Mouse (Mus musculus) frontal cortex, postnatal 25 days (tissue): ENCODE results near the gene Rbmxl1.

ENCODE experiments used
- DNase-seq, 2 experiments: peaks; one replicate each; pipeline ENCODE4 v3.0.0; 2022; ENCODE audit warnings: low spot score in 2 of 2

Gene Rbmxl1

DNA sequence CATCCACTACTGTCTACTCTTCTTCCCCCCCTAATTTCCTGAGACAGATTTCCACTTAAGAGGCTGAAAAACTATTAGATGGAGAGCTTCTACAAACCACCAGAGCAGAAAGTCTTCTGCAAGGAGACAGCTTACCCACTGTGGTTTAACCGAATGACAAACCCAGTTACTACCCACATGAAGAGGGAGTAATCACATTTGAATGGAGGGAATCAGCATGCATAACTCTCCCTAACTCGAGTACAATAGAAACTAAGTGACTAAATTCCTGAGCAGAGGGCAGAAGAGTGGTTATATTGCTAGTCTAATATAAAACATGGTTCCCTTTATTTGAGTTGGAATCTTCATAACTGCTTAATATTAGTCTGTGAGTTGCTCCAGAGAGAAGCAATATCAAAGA lies 15.7 kb downstream of the Rbmxl1 start:
- no peak for DNase-seq

DNA sequence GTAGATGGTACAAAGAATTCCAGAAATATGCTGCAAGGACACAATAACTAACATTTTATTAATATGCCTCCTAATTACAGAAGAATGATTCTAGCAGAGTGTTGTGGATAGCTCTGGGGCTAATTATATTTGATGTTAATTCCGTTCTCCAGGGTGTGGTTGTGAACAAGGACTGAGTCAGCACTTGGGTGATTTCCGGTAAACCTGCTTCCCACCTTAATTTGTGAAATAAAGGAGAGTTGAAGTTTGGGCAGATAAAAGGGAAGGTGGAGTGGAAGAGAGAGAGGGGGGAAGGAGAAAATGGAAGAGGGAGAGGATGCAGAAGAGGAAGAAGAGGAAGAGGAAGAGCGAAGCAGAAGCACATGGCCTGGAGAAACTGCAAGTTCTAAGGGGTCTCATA lies 19.0 kb downstream of the Rbmxl1 start:
- DNase-seq: no peak

DNA sequence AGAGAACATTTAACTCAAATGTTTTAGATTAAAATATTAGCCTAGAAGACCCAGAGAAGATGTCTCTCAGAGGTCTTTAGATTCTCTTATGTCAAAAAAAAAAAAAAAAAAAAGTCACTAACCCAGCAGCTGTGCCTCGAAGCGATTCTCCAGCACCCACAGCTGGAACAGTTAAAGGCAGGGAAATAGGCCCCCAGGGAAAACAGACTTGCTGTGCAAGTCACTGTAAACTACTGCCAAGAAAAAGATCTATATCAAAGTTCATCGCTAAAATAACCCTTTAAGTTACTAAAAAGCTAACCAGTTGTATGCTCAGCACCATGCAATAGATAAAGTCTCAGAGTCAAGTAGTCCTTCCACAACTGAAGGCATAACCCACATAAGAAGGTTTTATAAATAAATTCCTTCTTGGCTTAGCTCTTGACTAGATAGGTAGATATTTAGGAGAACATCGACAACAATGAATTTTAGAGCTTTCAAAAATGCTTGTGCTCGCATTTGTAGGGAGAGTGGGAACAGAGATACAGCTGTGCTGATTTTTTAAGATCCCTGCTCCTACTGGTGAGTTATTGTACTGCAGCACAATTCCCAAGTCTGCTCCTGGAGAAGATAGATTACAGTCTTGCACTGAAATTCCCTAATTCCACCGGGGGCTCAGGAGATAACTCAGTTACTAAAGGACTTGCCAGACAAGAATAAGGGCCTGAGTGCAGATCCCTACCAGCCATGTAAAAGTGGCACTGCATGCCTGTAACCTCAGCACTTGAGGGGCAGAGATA lies 31.5 kb downstream of the Rbmxl1 start:
- no peak for DNase-seq

DNA sequence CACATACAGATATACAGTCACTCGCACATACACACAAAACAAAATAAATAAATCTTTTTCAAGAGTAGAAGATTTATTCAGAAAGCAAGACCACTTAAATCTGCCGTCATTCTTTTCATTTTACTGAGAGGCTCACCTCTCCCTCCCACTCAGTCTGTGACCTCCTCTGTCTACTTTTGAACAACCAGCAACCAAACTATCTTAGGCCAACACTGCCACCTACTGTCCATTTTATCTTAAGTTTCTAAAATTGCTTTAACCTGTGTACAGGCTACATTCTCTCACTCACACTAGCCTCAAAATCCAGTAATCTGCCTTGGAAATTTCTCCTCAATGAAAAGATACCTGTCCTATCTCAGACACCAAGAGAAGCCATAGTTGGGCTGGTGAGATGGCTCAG lies 40.8 kb downstream of the Rbmxl1 start:
- DNase-seq: no peak

DNA sequence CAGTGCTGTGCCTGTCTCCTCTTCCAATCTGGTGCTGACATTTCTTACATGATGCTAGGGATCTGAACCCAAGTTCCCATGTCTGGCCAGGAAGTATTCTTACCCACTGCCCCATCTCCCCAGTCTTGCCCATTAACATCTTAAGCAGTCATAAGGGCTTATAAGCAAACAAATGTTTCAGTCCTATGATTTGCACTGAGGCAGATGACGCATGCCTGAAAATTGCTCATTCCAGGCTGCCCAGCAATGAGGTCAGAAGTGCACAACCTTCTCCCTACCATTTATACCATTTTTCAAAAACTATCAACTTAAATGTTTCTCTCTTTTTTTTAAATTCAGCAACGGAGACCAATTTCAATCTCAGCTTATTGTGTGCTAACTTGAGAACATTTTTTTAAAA lies 44.8 kb downstream of the Rbmxl1 start:
- DNase-seq: no peak

GRCm38 (mm10) chr8:78456441-78456840 lies 52.3 kb downstream of the Rbmxl1 start:
- no peak for DNase-seq
